Mouse (Mus musculus) liver, embryonic 14.5 days (tissue): Measurements from ENCODE around the gene Phldb1.

Source experiments
- CTCF ChIP-seq: IDR thresholded peaks from 2 replicates; pipeline ENCODE4 v1.5.1; 2016; ENCODE audit warnings: antibody characterized with exemption, low read depth, control low read depth
- EP300 ChIP-seq: IDR thresholded peaks from 2 replicates; pipeline ENCODE4 v1.6.1; 2016; ENCODE audit warnings: antibody characterized with exemption, low read depth

DNA sequence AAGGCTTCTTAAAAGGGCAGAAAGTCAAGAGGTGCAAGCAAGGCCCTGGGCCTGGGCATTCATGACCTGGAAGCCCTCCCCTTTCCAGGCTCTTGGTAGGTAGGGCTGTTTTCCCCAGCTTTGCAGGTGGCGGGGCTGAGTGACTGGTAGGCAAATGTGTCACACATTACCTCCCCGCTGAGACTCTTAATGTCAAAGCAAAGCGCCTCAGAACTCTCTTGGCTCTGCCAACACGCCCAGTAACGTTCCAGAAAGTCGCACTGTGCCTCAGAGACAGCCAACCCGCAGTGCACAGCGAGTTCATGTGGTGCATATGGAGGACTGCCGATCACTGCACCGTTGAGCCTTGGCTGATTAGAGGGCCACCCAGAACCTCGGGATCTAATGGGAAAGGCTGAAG, 41.9 kb downstream of the Phldb1 start:
- TF ChIP-seq CTCF: no peak
- no peak for TF ChIP-seq EP300
